Mouse (Mus musculus): ENCODE measurements around the gene Gm44790. TPM values are rescaled to one million over a fixed set of nuclear protein-coding genes. Genes with fewer than 3 reads are reported as not detected.
A peak's percentile ranks its signal among the peaks of the same experiment; 100 is the strongest.
"Not testable (repeated sequence)": the region's sequence is repeated elsewhere in the genome, so short reads cannot be mapped to it uniquely, and the experiment has no call there.

Gm44790 gene
- total RNA-seq, 2 experiments from 2014 or later = not detected

DNA sequence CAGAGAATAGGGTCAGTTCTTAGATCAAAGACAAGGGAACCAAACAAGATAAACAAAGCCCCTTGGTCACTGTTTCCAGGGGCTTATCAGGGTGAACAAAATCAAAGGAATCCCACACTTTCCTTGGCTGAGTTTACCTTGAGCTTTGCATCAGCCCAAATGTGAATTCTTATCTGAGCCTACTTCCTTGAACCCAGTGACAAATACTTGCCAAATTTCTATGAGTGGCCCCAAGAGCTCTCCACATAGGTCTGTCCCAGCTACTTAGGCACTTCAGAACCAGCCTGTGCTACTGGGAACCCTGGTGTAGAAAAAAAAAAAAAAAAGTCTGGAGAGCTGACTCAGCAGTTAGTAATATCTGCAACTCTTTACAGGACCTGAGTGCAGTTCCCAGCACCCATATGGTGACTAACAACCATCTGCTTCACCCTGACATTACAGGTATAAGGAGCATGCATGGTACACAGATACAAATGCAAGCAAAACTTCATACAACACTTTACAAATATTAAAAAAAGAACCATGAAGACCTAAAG lies 48.3 kb downstream of the Gm44790 start:
- no peak for DNase-seq

DNA sequence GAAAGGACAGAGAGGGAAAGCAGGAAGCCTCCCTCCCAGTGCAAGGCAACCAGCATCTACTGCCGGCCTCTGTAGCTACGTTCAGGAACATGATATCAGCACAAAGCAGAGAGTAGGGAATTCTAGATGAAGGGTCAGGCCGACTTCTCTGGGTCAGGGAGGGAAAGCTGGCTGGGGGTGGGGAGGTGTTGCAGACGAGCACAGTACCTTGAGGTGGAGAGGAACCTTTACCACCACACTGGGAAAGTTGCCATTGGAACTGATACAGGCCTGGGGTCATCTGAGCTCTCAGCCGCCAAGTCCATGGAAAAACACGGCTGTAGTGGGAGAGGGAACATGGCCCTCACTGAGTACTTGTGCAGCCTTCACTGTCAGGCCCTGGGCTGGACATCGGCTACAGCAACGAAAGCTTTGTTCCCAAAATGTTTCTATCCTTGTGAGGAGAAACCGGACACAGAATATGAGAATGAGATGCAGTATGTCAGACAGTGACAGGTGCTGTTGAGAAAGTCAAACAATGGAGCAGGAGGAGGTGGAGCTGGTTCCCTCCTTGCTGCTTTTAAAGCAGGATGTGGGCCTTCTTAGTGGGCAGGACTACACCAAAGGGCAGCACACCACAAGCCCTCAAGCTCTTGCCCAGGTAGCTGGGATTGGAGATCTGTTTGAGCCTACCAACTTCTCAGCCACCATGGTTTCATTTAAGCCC lies 49.2 kb downstream of the Gm44790 start:
- DNase-seq = peak; percentile 77

DNA sequence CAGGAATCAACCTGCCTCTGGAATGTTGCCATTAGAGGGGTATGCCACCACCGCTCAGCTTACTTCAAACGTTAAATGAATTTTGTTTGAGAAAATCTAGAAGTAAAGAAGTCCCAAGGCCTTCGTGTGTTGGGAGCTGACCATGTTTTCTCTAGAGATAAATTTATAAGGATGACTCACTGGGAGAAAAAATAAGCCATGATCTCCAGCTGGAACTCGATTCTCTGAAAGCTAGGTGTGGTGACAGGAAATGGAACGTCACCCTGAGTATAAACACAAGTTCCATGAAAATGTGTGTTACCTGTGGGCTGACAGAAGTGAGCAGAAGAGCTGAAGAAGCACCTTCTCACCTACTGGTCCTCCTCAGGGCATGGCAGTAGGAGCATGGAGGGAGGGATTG lies 50.5 kb downstream of the Gm44790 start:
- DNase-seq = no peak

DNA sequence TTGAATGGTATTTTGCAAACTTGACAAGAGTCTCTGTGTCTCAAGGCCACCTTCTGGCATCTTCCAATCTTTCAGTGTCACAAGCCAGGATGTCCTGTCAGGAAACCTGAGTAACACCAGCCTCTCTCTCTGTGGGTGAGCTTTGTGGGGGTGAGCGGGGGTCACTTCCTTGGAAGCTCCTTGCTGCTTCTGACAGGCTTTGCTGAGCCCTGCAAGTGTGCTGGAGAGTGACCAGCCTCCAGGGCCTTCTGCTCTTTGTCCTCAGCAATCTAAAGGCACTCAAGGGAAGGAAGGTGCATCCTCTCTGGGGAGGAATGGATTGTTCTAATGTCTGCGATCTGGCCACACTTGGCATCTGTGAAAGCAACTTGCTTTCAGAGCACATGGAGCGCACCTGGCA lies 52.9 kb downstream of the Gm44790 start:
- DNase-seq = peak; percentile 60

DNA sequence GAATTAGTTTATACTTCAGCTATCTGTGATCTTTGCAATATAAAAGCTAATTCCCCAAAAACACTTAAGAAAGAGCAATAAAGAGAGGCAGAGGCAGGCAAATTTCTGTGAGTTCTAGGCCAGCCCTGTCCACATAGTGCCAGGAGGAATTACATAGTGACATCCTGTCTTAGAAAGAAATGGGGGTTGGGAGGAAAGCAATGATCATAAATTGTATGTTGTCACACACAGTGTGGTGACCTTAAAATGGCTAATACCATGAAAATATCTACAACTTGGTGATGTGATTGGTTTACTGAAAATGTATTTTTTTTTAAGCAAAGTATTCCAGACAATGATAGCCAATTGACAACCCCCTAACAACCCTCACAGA lies 53.3 kb downstream of the Gm44790 start:
- no peak for DNase-seq

DNA sequence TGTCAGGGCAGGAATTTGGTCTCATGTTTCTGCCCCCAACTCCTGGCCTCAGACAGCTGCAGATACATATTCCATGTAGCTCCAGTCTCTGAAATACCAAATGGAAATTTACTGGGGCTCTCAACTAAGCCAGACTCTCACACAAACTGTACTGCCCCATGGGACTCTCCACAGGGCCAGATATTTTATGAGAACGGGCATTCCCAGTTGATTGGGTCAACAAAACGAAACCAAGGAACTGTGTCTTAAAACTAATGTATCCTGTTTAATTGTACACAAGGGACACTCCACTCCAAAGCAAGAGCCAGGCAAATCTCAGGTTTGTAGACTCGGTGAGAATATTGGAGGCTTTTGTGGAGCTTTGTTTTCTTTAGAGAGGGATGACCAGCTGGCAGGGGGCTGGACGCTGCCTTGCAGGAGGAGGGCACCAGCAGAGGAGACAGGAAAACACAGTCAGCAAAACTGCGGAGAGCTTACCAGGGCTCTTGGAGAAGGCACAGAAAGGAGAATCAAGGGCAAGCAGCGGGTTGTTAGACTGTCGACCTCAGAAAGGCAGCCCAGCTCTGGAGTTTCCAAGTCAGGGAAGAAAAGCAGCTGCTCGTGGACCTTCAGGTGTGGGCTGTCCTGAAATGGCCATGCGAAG lies 53.9 kb downstream of the Gm44790 start:
- DNase-seq = peak; percentile 56

DNA sequence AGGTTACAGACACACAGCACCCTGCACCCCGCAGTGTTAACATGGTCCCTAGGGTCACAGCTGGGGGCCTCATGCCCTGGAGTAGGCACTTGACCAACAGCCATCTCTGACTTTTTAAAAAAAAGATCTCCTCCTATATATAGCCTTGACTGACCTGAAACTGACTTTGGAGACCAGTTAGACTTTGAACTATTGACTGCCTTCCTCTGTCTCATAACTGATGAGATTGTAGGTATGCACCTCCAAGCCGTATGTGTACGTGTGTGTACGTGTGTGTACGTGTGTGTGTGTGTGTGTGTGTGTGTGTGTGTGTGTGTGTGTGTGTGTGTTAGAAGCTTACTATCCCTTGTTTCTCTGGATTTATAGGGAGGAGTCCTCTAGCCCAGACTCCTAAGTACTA lies 55.4 kb downstream of the Gm44790 start:
- DNase-seq = no peak

DNA sequence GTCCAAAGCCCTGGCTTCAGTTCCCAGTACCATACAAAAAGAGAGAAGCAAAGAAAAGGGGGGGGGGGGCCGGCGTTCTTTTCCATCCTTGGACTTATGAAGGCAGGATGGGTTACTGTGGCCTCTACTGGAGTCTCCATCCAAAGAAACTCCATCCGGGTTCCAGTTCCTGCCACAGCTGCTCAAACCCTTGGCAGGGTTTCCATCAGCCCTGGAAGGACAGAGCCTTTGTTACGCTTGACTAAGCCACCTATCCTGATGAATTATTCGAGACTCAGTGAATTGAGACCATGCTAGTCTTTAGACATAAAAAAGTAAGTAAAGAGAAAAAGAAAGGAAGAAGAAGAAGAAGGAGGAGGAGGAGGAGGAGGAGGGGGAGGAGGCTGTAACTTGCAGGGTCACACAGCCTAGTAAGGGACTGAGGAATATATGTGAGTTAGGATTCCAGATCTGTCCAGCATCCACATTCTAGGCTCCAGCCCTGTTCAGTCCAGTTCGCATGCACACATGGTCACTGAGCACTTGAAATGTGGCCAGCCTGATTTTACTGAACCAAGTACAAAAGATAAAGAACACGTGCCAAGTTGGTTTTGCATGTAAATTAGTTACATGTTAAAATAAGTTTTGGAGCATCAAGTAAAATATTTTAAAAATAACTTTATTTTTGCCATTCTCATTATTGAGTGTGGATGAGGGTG lies 59.6 kb downstream of the Gm44790 start:
- DNase-seq = no peak

DNA sequence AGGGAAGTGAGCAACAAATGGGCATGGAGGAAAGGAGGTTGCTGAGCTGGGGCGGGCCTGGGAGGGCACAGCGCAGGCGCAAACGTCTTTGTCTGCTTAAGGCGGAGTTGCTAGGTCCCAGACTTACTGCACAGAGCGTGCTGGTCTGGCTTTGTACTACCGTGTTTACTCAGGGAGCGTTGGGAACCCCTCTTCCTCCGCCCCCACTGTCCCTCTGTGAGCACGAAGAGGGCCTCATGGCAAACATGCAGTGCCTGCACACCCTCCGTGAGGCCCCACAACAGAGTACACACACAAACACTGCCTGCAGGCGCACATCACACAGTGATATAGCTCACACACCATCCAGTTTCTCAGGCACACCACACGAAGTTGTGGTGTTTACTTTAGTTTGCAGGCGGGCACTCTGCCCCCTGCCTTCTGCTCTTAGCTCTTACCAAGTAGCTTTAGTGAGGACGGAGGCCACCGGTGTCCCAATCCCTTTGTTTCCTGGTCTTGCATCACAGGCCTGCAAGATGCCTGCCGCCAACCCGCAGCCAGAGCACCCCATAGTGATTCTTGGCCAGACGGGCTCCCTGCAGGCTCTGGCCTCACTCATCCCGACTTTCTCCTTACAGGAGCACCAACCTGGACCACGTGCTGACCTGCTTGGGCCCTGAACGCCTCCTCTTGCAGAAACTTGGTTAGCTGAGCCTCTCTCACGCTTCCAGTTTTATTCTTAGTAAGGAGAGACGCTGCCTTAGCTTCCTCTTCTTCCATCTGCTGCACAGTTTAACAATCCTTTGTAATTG lies 61.1 kb downstream of the Gm44790 start:
- DNase-seq = peak; percentile 82

DNA sequence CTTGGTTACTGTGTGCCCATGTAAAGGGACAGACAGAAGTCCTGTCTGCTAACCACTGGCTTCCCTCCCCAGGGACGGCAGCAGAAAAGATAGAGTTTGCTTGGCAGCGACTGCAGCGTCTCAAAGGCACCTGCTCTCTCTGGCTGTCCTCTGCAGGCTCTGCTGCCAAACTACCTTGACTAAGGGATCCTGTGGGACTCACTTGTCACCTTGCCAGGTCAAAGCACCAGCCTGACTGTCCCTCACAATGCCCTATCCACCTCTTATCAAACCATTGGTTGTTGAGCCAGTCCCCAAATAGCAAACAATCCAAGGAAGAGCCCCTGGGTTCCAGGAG lies 61.7 kb downstream of the Gm44790 start:
- DNase-seq = peak; percentile 52

DNA sequence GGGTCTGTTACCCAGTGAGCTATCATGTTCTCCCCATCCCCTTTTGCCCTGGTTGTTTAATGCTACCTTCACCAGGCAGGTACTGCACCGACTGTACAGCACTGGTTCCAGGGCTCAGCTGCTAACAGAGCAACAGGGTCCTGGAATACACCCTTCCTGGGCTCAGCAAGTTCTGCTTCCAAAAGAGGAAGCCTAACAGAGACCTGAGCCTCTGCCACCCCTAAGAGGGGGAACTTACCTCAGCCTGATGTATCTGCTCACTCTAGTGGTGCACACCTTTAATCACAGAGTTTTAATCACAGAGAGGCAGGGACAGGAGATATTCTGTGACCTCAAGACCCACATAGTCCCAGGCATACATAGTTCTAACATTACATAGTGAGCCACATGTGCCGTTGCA lies 63.5 kb downstream of the Gm44790 start:
- DNase-seq = no peak

DNA sequence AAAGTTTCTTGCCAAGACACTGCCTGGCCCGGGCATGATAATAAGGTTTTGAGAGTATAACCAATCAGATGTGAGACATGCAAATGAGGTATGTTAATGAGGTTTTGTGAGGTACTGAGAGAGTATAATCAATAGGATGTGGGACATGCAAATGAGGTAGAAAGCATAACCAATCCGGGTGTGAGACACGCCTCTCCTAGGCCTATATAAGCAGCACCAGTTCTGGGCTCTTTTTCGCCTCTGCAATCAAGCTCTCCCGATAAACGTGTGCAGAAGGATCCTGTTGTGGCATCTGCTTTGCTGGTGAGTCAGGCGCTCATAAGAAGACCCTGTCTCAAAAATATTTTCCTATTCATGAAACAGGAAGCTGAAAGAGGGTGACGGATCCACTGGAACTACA lies 64.0 kb downstream of the Gm44790 start:
- DNase-seq = not testable (repeated sequence)

DNA sequence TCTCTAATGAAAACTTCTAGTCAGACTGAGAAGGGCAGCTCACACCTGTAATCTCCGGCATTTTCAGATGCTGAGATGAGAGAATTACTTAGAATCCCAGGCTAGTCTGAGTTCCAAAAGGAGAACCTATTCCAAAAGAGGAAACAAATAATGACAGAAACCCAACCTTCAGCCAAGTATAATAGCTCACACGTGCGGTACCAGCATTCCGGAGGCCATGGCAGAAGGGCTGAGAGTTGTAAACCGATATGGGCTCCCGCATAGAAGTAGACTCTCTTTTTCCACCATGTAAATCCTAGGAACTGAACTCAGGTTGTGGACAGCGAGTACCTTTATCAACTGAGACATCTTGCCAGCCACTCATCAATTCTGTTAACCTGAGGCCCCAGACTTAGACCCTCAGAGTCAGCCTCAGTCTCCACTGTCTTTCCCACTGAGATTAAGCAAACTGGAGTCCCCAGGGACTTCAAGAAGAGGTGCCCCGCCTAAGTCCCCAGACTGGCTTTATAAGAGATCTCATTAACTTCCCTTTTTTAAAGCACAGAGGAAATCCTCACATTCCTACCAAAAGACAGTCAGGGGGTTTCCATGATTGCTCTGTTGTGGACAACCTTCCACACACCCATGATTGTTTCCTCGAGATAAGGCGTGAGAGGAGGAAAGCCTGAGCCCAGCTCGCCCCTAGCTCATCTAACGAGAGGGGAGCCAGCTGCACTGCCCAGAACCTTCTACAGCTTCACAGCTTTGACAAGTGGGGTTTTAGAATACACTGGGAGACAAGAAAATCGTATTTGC lies 67.2 kb downstream of the Gm44790 start:
- no peak for DNase-seq

DNA sequence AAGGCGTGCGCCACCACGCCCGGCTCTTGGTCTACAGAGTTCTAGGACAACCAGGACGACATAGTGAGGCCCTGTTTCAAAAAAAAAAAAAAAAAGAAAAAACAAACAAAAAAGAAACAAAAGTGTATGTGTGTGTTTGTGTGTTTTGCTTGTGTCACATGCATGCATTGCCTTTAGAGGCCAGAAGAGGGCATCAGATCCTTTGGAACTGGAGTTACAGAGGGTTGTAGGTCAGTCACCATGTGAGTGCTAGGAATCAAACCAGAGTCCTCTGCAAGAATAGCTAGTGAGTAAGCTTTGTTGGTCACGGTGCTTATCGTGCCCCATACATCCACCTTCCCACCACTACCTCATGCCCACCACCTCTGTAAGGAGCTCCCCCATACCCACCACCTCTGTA lies 68.3 kb downstream of the Gm44790 start:
- no peak for DNase-seq

Other genes starting within 250 kb of the Gm44790 start
- 1 to 10 TPM; 3.5 to 4.6 TPM for gene Tgfa, start 231.4 kb upstream of the Gm44790 start, total RNA-seq (2021)
- 10 to 100 TPM; 26.8 to 28.7 TPM for gene Fam136a, start 61.0 kb upstream of the Gm44790 start, total RNA-seq (2021)
- 100 to 1,000 TPM; 108 to 113 TPM for gene Snrpg, start 55.4 kb upstream of the Gm44790 start, total RNA-seq (2021)
- 10 to 100 TPM; 52.5 TPM for gene Pcyox1, start 29.5 kb upstream of the Gm44790 start, total RNA-seq (2021)
- gene Tia1, start 22.4 kb upstream of the Gm44790 start, total RNA-seq (2021) = 10 to 100 TPM; 60.2 to 62.3 TPM
- gene C87436, start 11.7 kb downstream of the Gm44790 start, total RNA-seq (2021) = 10 to 100 TPM; 10.4 to 11.2 TPM
- 100 to 1,000 TPM; 227 to 230 TPM for gene Pcbp1, start 99.7 kb downstream of the Gm44790 start, total RNA-seq (2021)
- gene Asprv1, start 201.5 kb downstream of the Gm44790 start, total RNA-seq (2021) = under 1 TPM; 0.27 to 0.33 TPM
- gene Mxd1, start 242.5 kb downstream of the Gm44790 start, total RNA-seq (2021) = 1 to 10 TPM; 4.0 to 4.3 TPM

All from heart, postnatal 4 days (tissue).